Mouse (Mus musculus): Measurements from ENCODE around the gene Ube3b.

DNA sequence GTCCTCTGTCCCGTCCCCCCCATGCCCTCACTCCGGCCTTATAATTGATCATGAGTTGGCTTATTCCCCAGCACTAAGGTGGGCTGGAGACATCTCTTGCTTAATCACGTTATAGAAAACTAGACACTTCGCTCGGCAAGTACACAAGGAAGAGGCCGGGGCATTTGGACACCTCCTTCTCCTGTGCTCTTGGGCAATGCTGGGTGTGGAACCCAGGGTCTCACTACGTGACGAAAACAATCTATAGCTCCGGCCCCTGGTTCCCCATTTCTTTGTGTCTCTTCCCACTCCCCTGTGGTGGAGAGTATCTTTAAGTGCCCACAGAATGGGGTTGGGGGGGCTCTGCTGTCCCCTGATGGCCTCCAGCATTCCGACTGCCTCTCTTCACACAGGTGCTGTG is 33.4 kb upstream of the Ube3b start:
- TF ChIP-seq POLR2A (IDR thresholded peaks at IDR 0.05; ENCODE audit: extremely low read depth, insufficient read depth, low read length) (no peak), CTCF (IDR thresholded peaks at IDR 0.05; ENCODE audit: low read depth, low read length) (no peak)
